Mouse (Mus musculus) midbrain, embryonic 12.5 days (tissue): ENCODE results near the gene Rpl23a. TPM values are rescaled to one million over a fixed set of nuclear protein-coding genes. Genes with fewer than 3 reads are reported as not detected.

Experiments
- ATAC-seq: fragments of 200-750 bp; cut with Nextera tagmentation; 2 replicates; pipeline ENCODE4 v1.8.0; 2017; ENCODE audit warnings: low read depth, moderate TSS enrichment, moderate library complexity; ENCODE audit not compliant: low FRiP score
- H3K27ac ChIP-seq: fragments of 300-500 bp; sonication (generic); replicated peaks from 2 replicates; pipeline ENCODE4 v1.5.1; 2016; ENCODE audit warnings: mild to moderate bottlenecking
- H3K27me3 ChIP-seq: fragments of 300-500 bp; sonication (generic); 2 replicates; pipeline ENCODE4 v1.6.1; 2016; ENCODE audit warnings: mild to moderate bottlenecking
- H3K36me3 ChIP-seq: fragments of 300-500 bp; sonication (generic); 2 replicates; pipeline ENCODE4 v1.6.1; 2016
- H3K4me1 ChIP-seq: fragments of 300-500 bp; sonication (generic); 2 replicates; pipeline ENCODE4 v1.6.1; 2016
- H3K4me2 ChIP-seq: fragments of 300-500 bp; sonication (generic); replicated peaks from 2 replicates; pipeline ENCODE4 v1.6.1; 2016; ENCODE audit warnings: mild to moderate bottlenecking, moderate library complexity
- H3K4me3 ChIP-seq: fragments of 300-500 bp; sonication (generic); 2 replicates; pipeline ENCODE4 v1.5.1; 2016; ENCODE audit warnings: mild to moderate bottlenecking
- H3K9ac ChIP-seq: fragments of 300-500 bp; sonication (generic); replicated peaks from 2 replicates; pipeline ENCODE4 v1.6.1; 2016; ENCODE audit warnings: mild to moderate bottlenecking, moderate library complexity
- H3K9me3 ChIP-seq: fragments of 300-500 bp; sonication (generic); 2 replicates; pipeline ENCODE4 v1.6.1; 2016; ENCODE audit warnings: mild to moderate bottlenecking
- WGBS: fragments of 180-500 bp; shearing (Covaris S2); methylation state at CpG from one replicate; pipeline ENCODE4 v1.1.7; 2016; 5-methylcytosine and 5-hydroxymethylcytosine counted together
- polyA plus RNA-seq: library from polyadenylated mRNA; unstranded; fragments of >200 nt; fragmentation: Nextera tagmentation; extraction: Ambion mirVana; gene quantifications from 2 replicates; pipeline ENCODE4 v1.2.1, GENCODE M21; 2016

Rpl23a gene
- polyA plus RNA-seq, 1 experiment from 2014 or later = 905 TPM

GRCm38 (mm10) chr11:78181830-78182357, 1.5 kb downstream of the Rpl23a start:
- H3K9ac ChIP-seq = peak overlapping the region; percentile 81; the same call in 1 of the 2 replicates
- H3K27me3 ChIP-seq = 0 out of 2 replicates have a peak, but pooled peaks cover 3% of the 10 kb centered on the region
- H3K4me2 ChIP-seq = peak overlapping the region; percentile 77
- peak overlapping the region; percentile 65 for H3K4me3 ChIP-seq
- 54% methylated on average over 2 of the region's 2 CpGs for WGBS
- peaks cover 44% of the 10 kb centered on the region for H3K4me1 ChIP-seq
- H3K36me3 ChIP-seq = peaks cover 30% of the 10 kb centered on the region
- H3K27ac ChIP-seq = no peak overlapping the region
- no peaks in the 10 kb centered on the region for H3K9me3 ChIP-seq
- no peak for ATAC-seq

DNA sequence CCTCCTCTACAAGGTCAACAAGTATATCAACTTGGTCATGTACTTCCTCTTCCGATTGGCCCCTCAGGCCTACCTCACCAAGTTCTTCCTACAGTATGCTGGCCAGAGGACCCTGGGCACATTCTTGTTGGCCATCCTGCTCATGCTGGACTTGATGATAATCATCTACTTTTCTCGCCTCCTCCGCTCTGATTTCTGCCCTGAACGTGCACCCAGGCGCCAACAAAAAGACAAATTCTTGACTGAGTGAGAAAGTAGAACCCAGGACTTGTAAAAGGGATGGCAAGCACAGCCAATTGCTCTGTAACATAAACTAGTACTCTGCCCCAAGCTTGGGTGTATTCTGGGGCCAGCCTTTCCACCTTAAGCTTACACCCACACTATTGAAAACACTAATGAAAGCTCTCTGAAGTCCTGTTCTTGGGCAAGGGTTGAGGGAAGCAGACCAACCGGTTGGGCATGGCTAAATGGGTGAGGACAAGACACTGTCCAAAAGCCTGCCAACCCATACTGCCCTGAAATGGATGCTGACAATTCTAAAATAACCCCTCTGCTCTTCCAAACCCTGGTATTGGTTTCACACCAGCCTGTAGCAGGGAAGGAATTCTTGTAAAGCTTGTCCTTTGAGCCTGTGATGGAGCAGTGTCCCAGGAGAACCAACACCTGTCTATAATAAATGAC, 3.2 kb downstream of the Rpl23a start:
- Histone ChIP-seq H3K36me3 (peaks cover 30% of the 10 kb centered on the region), H3K9me3 (no peaks in the 10 kb centered on the region), H3K27ac (no peak overlapping the region), H3K4me2 (peak overlapping the region; percentile 83), H3K4me1 (peaks cover 47% of the 10 kb centered on the region), H3K9ac (no peak overlapping the region; the same call in 1 of the 2 replicates), H3K4me3 (no peak overlapping the region), H3K27me3 (peaks cover 7% of the 10 kb centered on the region; the same call in 1 of the 2 replicates)
- no peak for ATAC-seq
- 79% methylated on average over 6 of the region's 6 CpGs for WGBS

DNA sequence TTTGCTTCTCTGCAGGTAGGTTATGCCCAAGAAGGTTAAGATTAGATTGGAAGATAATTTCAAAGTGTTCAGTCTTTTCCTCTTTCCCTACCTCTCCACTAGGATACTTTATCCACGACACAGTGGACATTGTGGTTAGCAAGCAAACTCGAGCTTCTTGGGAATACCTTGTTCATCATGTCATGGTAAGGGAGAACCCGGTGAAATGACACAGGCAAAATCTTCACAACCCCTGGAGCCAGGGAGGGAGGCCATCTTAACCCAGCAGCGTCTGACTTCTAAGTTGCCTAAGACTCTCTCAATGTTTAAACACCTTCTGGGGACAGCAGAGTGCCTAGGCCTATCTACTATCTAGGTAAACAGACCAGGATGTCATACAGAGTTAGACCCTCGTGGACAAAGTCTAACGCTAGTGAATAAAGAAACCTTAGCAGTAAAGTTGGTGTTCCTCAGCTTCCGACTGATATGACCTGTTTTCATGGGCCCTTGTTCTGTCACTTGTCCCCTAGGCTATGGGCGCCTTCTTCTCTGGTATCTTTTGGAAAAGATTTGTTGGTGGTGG, 3.9 kb downstream of the Rpl23a start:
- Histone ChIP-seq H3K9me3 (no peaks in the 10 kb centered on the region), H3K27me3 (peaks cover 7% of the 10 kb centered on the region; the same call in 1 of the 2 replicates), H3K4me3 (peak overlapping the region; percentile 68), H3K4me2 (peak overlapping the region; percentile 83), H3K4me1 (peaks cover 47% of the 10 kb centered on the region), H3K9ac (peak overlapping the region; percentile 68), H3K27ac (peak overlapping the region; percentile 90), H3K36me3 (peaks cover 30% of the 10 kb centered on the region)
- no peak for ATAC-seq
- WGBS = 34% methylated on average over 8 of the region's 8 CpGs

DNA sequence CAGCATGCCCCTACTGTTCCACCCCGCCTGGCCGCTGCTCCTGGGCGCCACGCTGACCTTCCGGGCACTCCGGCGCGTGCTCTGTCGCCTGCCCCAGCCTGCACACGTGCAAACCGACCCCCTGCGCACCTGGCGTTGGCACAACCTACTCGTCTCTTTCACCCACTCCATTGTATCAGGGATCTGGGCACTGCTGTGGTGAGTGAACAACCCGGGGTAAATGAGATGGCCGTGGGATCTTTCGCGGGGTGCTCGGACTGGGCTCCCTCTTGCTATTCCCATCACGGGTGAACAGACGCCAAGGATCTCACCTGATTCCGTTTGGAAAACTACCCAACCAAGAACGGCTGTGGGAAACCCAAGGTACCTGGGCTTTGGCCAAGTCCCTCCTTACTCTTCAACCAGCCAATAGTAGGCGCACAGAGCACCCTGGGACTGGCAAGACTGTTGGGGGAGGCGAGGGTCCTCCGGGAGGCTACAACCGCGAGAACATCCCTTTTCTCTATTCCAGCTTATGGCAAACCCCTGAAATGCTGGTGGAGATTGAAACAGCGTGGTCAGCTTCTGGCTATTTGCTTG, 4.4 kb downstream of the Rpl23a start:
- H3K9me3 ChIP-seq = no peaks in the 10 kb centered on the region
- H3K4me1 ChIP-seq = peaks cover 47% of the 10 kb centered on the region
- ATAC-seq = 0 out of 2 replicates have a peak, but pooled peaks have one; percentile 7
- peak overlapping the region; percentile 90 for H3K27ac ChIP-seq
- H3K4me3 ChIP-seq = peak overlapping the region; percentile 68
- peak overlapping the region; percentile 68 for H3K9ac ChIP-seq
- H3K4me2 ChIP-seq = peak overlapping the region; percentile 83
- H3K27me3 ChIP-seq = peaks cover 7% of the 10 kb centered on the region; the same call in 1 of the 2 replicates
- H3K36me3 ChIP-seq = peaks cover 30% of the 10 kb centered on the region
- under 1% methylated on average over 29 of the region's 29 CpGs for WGBS

- Histone ChIP-seq H3K4me2 (peak overlapping the region; percentile 83), H3K27ac (peak overlapping the region; percentile 90), H3K27me3 (peaks cover 7% of the 10 kb centered on the region; the same call in 1 of the 2 replicates), H3K9me3 (no peaks in the 10 kb centered on the region), H3K9ac (peak overlapping the region; percentile 68), H3K4me3 (peak overlapping the region; percentile 68), H3K4me1 (peaks cover 47% of the 10 kb centered on the region), H3K36me3 (peaks cover 30% of the 10 kb centered on the region)
- peak; percentile 80 for ATAC-seq
- under 1% methylated on average over 78 of the region's 84 CpGs for WGBS
Observed at GRCm38 (mm10) chr11:78177903-78178858, 5.2 kb downstream of the Rpl23a start.

DNA sequence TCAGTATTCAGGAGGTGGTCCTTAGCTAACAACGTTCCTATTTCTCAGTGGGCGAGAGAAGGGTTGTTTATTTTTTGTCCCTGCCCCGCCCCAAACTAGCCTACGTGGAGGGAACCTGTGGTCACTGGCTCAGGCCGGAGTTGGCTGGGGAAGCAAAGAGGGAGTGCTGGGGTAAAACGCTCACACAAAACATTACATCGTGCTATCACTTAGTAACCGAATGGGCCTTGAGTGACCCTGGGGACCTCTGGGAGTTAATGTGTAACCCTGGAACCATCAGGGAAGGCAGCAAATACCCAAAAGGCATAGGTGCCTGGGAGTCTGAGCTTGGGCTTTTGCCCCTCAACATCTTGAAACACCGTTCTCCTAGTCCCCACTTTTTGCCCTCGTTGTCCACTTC, 5.9 kb downstream of the Rpl23a start:
- Histone ChIP-seq H3K4me3 (peak overlapping the region; percentile 68), H3K9ac (no peak overlapping the region; the same call in 1 of the 2 replicates), H3K36me3 (peaks cover 30% of the 10 kb centered on the region), H3K4me2 (peak overlapping the region; percentile 83), H3K9me3 (no peaks in the 10 kb centered on the region), H3K27ac (peak overlapping the region; percentile 90; the same call in 1 of the 2 replicates), H3K27me3 (peaks cover 7% of the 10 kb centered on the region; the same call in 1 of the 2 replicates), H3K4me1 (peaks cover 46% of the 10 kb centered on the region)
- no peak for ATAC-seq
- 2% methylated on average over 10 of the region's 10 CpGs for WGBS

DNA sequence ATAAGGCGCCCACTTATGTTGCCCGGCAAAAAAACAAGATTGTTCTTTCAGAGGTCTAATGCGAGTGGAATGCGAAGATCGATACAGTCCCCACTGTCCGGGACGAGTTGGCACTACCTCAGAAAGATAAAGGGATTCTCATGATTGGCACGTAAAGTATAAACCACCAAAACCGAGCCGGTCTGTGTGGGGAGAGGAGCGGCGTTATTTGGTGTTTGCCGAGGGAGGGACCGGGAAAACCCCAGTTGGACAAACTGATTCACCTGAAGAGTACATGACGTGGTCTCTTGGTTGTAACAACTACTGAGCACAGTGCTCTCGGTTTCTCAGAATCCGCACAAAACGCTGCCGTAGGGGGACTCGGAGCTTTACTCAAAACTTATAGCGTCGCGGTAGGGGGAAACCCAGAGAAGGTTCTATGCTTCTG, 6.5 kb downstream of the Rpl23a start:
- Histone ChIP-seq H3K4me2 (peak overlapping the region; percentile 83), H3K27ac (0 out of 2 replicates have a peak overlapping the region, but pooled peaks have one; percentile 67), H3K9me3 (no peaks in the 10 kb centered on the region), H3K9ac (peak overlapping the region; percentile 51), H3K36me3 (peaks cover 26% of the 10 kb centered on the region), H3K27me3 (peaks cover 7% of the 10 kb centered on the region; the same call in 1 of the 2 replicates), H3K4me1 (peaks cover 41% of the 10 kb centered on the region), H3K4me3 (peak overlapping the region; percentile 68)
- WGBS = 2% methylated on average over 23 of the region's 23 CpGs
- ATAC-seq = no peak

DNA sequence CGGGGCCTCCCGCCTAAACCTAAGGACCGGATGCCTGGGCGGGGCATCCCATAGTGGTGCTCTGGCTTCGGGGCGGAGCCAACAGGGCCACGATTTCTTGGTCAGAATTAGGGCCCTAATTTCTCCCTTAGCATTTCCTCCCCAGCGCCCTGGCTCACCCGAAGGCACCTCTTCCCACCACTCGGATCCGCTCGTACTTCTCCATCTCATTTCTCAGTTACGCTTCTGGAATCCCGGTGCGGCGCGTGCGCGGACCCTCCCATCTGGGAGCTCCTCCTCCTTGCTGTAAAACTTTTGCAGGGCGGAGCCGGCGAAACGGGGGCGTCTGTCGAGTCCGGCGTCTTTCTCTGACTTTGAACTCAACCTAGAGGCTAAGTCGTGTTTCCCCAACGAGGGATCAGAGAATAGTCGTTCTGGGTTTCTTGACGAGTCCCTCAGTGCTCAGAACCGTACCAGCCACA, 7.0 kb downstream of the Rpl23a start, which contains the start of the genes Nek8 and Tlcd1:
Gene Nek8 (minus strand): TSS at position 274 of the 461 bp plus-strand sequence.
Gene Tlcd1 (plus strand): TSS at position 310 of the 461 bp plus-strand sequence.
- Histone ChIP-seq H3K27me3 (peaks cover 7% of the 10 kb centered on the region; the same call in 1 of the 2 replicates), H3K4me3 (peak within 1 kb of the TSS; percentile 68), H3K36me3 (peaks cover 21% of the 10 kb centered on the region), H3K4me1 (peaks cover 36% of the 10 kb centered on the region), H3K9ac (peak within 1 kb of the TSS; percentile 51), H3K4me2 (peak within 1 kb of the TSS; percentile 83), H3K27ac (peak within 1 kb of the TSS; percentile 90), H3K9me3 (no peaks in the 10 kb centered on the region)
- peak; percentile 54 for ATAC-seq
- WGBS = under 1% methylated on average over 32 of the region's 32 CpGs

- peak overlapping the region; percentile 83 for H3K4me2 ChIP-seq
- no peak; the same call in 1 of the 2 replicates for ATAC-seq
- 7% methylated on average over 9 of the region's 10 CpGs for WGBS
- no peaks in the 10 kb centered on the region for H3K9me3 ChIP-seq
- peaks cover 36% of the 10 kb centered on the region for H3K4me1 ChIP-seq
- peaks cover 7% of the 10 kb centered on the region; the same call in 1 of the 2 replicates for H3K27me3 ChIP-seq
- peak overlapping the region; percentile 68 for H3K4me3 ChIP-seq
- peak overlapping the region; percentile 67 for H3K27ac ChIP-seq
- H3K36me3 ChIP-seq = peaks cover 16% of the 10 kb centered on the region
- peak overlapping the region; percentile 51; the same call in 1 of the 2 replicates for H3K9ac ChIP-seq
Observed at GRCm38 (mm10) chr11:78175771-78176401, 7.5 kb downstream of the Rpl23a start.

GRCm38 (mm10) chr11:78174506-78174905, 8.9 kb downstream of the Rpl23a start:
- no peak overlapping the region for H3K27ac ChIP-seq
- H3K9ac ChIP-seq = no peak overlapping the region
- H3K9me3 ChIP-seq = no peaks in the 10 kb centered on the region
- H3K27me3 ChIP-seq = peaks cover 7% of the 10 kb centered on the region; the same call in 1 of the 2 replicates
- no peak overlapping the region for H3K4me3 ChIP-seq
- no peak overlapping the region for H3K4me2 ChIP-seq
- peaks cover 2% of the 10 kb centered on the region for H3K36me3 ChIP-seq
- WGBS = 87% methylated on average over 3 of the region's 3 CpGs
- peaks cover 24% of the 10 kb centered on the region for H3K4me1 ChIP-seq
- ATAC-seq = no peak
